Mouse (Mus musculus) bone marrow macrophage, adult 2 months (primary cell): ENCODE results near the gene Aff2.

Source experiments
- CTCF ChIP-seq: IDR thresholded peaks from 2 replicates; pipeline ENCODE4 v1.5.1; 2012; ENCODE audit warnings: low read depth, mild to moderate bottlenecking, low read length, moderate library complexity
- POLR2A ChIP-seq: IDR thresholded peaks from 2 replicates; pipeline ENCODE4 v1.6.1; 2012; ENCODE audit warnings: mild to moderate bottlenecking, low read depth, low read length, borderline replicate concordance

GRCm38 (mm10) chrX:69579903-69580459 lies 219.9 kb downstream of the Aff2 start:
- no peak for TF ChIP-seq POLR2A
- no peak for TF ChIP-seq CTCF
